Mouse (Mus musculus) heart, embryonic 11.5 days (tissue): ENCODE measurements around the gene Chil1. TPM values are rescaled to one million over a fixed set of nuclear protein-coding genes. Genes with fewer than 3 reads are reported as not detected.

Experiments
- ATAC-seq: fragments of 200-750 bp; cut with Nextera tagmentation; replicated peaks from 2 replicates; pipeline ENCODE4 v1.8.0; 2017; ENCODE audit warnings: moderate library complexity; ENCODE audit not compliant: insufficient number of reproducible peaks, low FRiP score, low TSS enrichment
- H3K27ac ChIP-seq: fragments of 300-500 bp; sonication (generic); 2 replicates; pipeline ENCODE4 v1.5.1; 2014; ENCODE audit warnings: mild to moderate bottlenecking, low read depth, low read length
- H3K27me3 ChIP-seq: fragments of 300-500 bp; sonication (generic); 2 replicates; pipeline ENCODE4 v1.6.1; 2014; ENCODE audit warnings: mild to moderate bottlenecking, low read length, mixed read lengths; ENCODE audit not compliant: control insufficient read depth, insufficient read depth
- H3K36me3 ChIP-seq: fragments of 300-500 bp; sonication (generic); 2 replicates; pipeline ENCODE4 v1.6.1; 2014; ENCODE audit warnings: mild to moderate bottlenecking, low read length, moderate library complexity, mixed read lengths; ENCODE audit not compliant: control insufficient read depth, insufficient read depth
- H3K4me1 ChIP-seq: fragments of 300-500 bp; sonication (generic); 2 replicates; pipeline ENCODE4 v1.6.1; 2014; ENCODE audit warnings: low read length; ENCODE audit not compliant: control insufficient read depth, insufficient read depth
- H3K4me2 ChIP-seq: fragments of 300-500 bp; sonication (generic); 2 replicates; pipeline ENCODE4 v1.6.1; 2014; ENCODE audit warnings: mild to moderate bottlenecking, moderate library complexity
- H3K4me3 ChIP-seq: fragments of 300-500 bp; sonication (generic); 2 replicates; pipeline ENCODE4 v1.5.1; 2014; ENCODE audit warnings: low read depth, low read length
- H3K9ac ChIP-seq: fragments of 300-500 bp; sonication (generic); 2 replicates; pipeline ENCODE4 v1.6.1; 2014; ENCODE audit warnings: mild to moderate bottlenecking, low read depth, low read length, moderate library complexity
- H3K9me3 ChIP-seq: fragments of 300-500 bp; sonication (generic); replicated peaks from 2 replicates; pipeline ENCODE4 v1.6.1; 2016; ENCODE audit warnings: low read length; ENCODE audit not compliant: control insufficient read depth
- WGBS: fragments of 180-500 bp; shearing (Covaris S2); extraction: QIAGEN DNeasy Blood & Tissue Kit; methylation state at CpG from one replicate; pipeline ENCODE4 v1.1.7; 2014; ENCODE audit not compliant: insufficient replicate concordance; 5-methylcytosine and 5-hydroxymethylcytosine counted together
- polyA plus RNA-seq: library from polyadenylated mRNA; unstranded; fragments of >200 nt; fragmentation: Nextera tagmentation; extraction: Ambion mirVana; gene quantifications from 2 replicates; pipeline ENCODE4 v1.2.1, GENCODE M21; 2014

Chil1 gene
- polyA plus RNA-seq, 1 experiment from 2014 or later, result 1.9 TPM

- no peaks in the 10 kb centered on the region for H3K9me3 ChIP-seq
- ATAC-seq, result no peak
- no peaks in the 10 kb centered on the region for H3K36me3 ChIP-seq
- no peak overlapping the region for H3K27ac ChIP-seq
- WGBS, result 80% methylated on average over 12 of the region's 12 CpGs
- H3K4me1 ChIP-seq, result peaks cover 20% of the 10 kb centered on the region
- no peak overlapping the region for H3K4me3 ChIP-seq
- no peak overlapping the region for H3K9ac ChIP-seq
- no peak overlapping the region for H3K4me2 ChIP-seq
- no peaks in the 10 kb centered on the region for H3K27me3 ChIP-seq
Measured at GRCm38 (mm10) chr1:134224649-134225227, 42.8 kb downstream of the Chil1 start.

- 83% methylated on average over 5 of the region's 5 CpGs for WGBS
- ATAC-seq, result no peak
- peaks cover 20% of the 10 kb centered on the region for H3K4me1 ChIP-seq
- no peak overlapping the region for H3K27ac ChIP-seq
- H3K9ac ChIP-seq, result no peak overlapping the region
- H3K4me3 ChIP-seq, result no peak overlapping the region
- H3K27me3 ChIP-seq, result no peaks in the 10 kb centered on the region
- H3K36me3 ChIP-seq, result no peaks in the 10 kb centered on the region
- H3K9me3 ChIP-seq, result no peaks in the 10 kb centered on the region
- no peak overlapping the region for H3K4me2 ChIP-seq
Measured at GRCm38 (mm10) chr1:134225375-134225774, 43.4 kb downstream of the Chil1 start.

- H3K9ac ChIP-seq, result no peak overlapping the region
- no peaks in the 10 kb centered on the region for H3K9me3 ChIP-seq
Measured at GRCm38 (mm10) chr1:134226739-134227138, 44.8 kb downstream of the Chil1 start.

GRCm38 (mm10) chr1:134229806-134230575 lies 48.0 kb downstream of the Chil1 start:
- Histone ChIP-seq H3K27ac (no peak overlapping the region), H3K4me1 (peaks cover 26% of the 10 kb centered on the region), H3K4me3 (no peak overlapping the region), H3K9ac (no peak overlapping the region), H3K4me2 (no peak overlapping the region), H3K27me3 (peaks cover 15% of the 10 kb centered on the region), H3K9me3 (no peaks in the 10 kb centered on the region), H3K36me3 (no peaks in the 10 kb centered on the region)
- no peak for ATAC-seq
- WGBS, result 54% methylated on average over 5 of the region's 5 CpGs

More at GRCm38 (mm10) chr1:134226739-134227138, 44.8 kb downstream of the Chil1 start:
- Histone ChIP-seq H3K36me3 (no peaks in the 10 kb centered on the region), H3K27ac (no peak overlapping the region), H3K4me2 (no peak overlapping the region), H3K4me1 (peaks cover 19% of the 10 kb centered on the region), H3K27me3 (no peaks in the 10 kb centered on the region), H3K4me3 (no peak overlapping the region)
- no peak for ATAC-seq
- 46% methylated on average over 8 of the region's 8 CpGs for WGBS

GRCm38 (mm10) chr1:134230638-134231228 lies 48.8 kb downstream of the Chil1 start:
- Histone ChIP-seq H3K9me3 (no peaks in the 10 kb centered on the region), H3K27ac (no peak overlapping the region), H3K4me1 (peaks cover 30% of the 10 kb centered on the region), H3K4me2 (no peak overlapping the region), H3K27me3 (peaks cover 22% of the 10 kb centered on the region), H3K9ac (no peak overlapping the region), H3K4me3 (no peak overlapping the region), H3K36me3 (no peaks in the 10 kb centered on the region)
- ATAC-seq, result no peak
- 75% methylated on average over 10 of the region's 10 CpGs for WGBS

GRCm38 (mm10) chr1:134231270-134231669 lies 49.3 kb downstream of the Chil1 start:
- no peak overlapping the region for H3K27ac ChIP-seq
- ATAC-seq, result no peak
- no peaks in the 10 kb centered on the region for H3K36me3 ChIP-seq
- H3K27me3 ChIP-seq, result peaks cover 27% of the 10 kb centered on the region
- peaks cover 35% of the 10 kb centered on the region for H3K4me1 ChIP-seq
- H3K4me2 ChIP-seq, result no peak overlapping the region
- no peaks in the 10 kb centered on the region for H3K9me3 ChIP-seq
- no peak overlapping the region for H3K4me3 ChIP-seq
- no peak overlapping the region for H3K9ac ChIP-seq
- 73% methylated on average over 3 of the region's 3 CpGs for WGBS

GRCm38 (mm10) chr1:134231681-134232080 lies 49.7 kb downstream of the Chil1 start:
- H3K36me3 ChIP-seq, result no peaks in the 10 kb centered on the region
- no peak for ATAC-seq
- no peak overlapping the region for H3K4me2 ChIP-seq
- WGBS, result 60% methylated on average over 3 of the region's 3 CpGs
- H3K4me3 ChIP-seq, result no peak overlapping the region
- H3K27me3 ChIP-seq, result peaks cover 30% of the 10 kb centered on the region
- peaks cover 36% of the 10 kb centered on the region for H3K4me1 ChIP-seq
- no peak overlapping the region for H3K27ac ChIP-seq
- no peaks in the 10 kb centered on the region for H3K9me3 ChIP-seq
- no peak overlapping the region for H3K9ac ChIP-seq

GRCm38 (mm10) chr1:134232326-134232725 lies 50.4 kb downstream of the Chil1 start:
- Histone ChIP-seq H3K27me3 (peaks cover 35% of the 10 kb centered on the region), H3K9me3 (no peaks in the 10 kb centered on the region), H3K4me1 (peaks cover 36% of the 10 kb centered on the region), H3K4me3 (no peak overlapping the region), H3K9ac (peak overlapping the region; percentile 34; the same call in 1 of the 2 replicates), H3K36me3 (no peaks in the 10 kb centered on the region), H3K27ac (no peak overlapping the region), H3K4me2 (peak overlapping the region; percentile 82)
- no peak for ATAC-seq
- 73% methylated on average over 8 of the region's 8 CpGs for WGBS
